Mouse (Mus musculus): ENCODE measurements around the gene Pga5. TPM values are rescaled to one million over a fixed set of nuclear protein-coding genes. Genes with fewer than 3 reads are reported as not detected.

Gene Pga5
- polyA plus RNA-seq, 1 experiment, result 0.04 TPM

DNA sequence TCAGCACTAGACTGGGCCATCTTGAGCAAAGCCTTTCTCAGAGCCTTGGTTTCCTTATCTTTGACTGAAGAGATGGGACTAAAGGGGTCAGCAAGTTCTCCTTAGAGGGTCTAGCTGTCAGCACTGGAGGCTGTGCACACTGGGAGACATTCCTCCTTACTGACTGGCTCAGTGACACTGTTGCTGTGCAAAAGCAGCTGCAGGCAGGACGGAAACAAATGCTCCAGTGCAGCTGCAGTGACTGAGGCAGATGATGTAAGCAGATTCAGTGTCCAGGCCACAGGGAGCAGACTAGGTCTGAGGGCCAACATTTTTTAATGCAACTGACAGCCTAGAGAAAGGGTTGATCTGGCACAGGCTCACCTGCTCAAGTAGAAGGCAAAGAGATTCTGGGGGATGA, 4.6 kb downstream of the Pga5 start:
- H3ac ChIP-seq (ENCODE audit: control insufficient read depth, insufficient read length), result no peak overlapping the region
- TF ChIP-seq SRF (IDR thresholded peaks at IDR 0.05; ENCODE audit: control insufficient read depth, insufficient read length, low read depth) (no peak), POLR2AphosphoS2 (IDR thresholded peaks at IDR 0.05; ENCODE audit: insufficient read length, low read depth) (no peak), MYOD1 (IDR thresholded peaks at IDR 0.05; ENCODE audit: control insufficient read depth in 1 of 3, insufficient read length in 2 of 3, low read depth in 2 of 3) (peak; percentile 29 to 94 (median 93)), TCF3 (IDR thresholded peaks at IDR 0.05; ENCODE audit: insufficient read length, low read depth) (peak; percentile 92), TCF12 (IDR thresholded peaks at IDR 0.05; ENCODE audit: insufficient read depth, poor library complexity, severe bottlenecking) (peak; percentile 68), REST (IDR thresholded peaks at IDR 0.05; ENCODE audit: insufficient read depth, insufficient read length) (no peak), MAX (IDR thresholded peaks at IDR 0.05; ENCODE audit: low read depth) (no peak), CEBPB (IDR thresholded peaks at IDR 0.05; ENCODE audit: insufficient read depth, poor library complexity, severe bottlenecking) (no peak), MYOG (IDR thresholded peaks at IDR 0.05; ENCODE audit: control insufficient read depth in 1 of 3, insufficient read depth in 1 of 3, insufficient read length in 2 of 3, low read depth in 2 of 3) (peak; percentile 76 to 97 (median 94))
- H3K27me3 ChIP-seq (ENCODE audit: control insufficient read depth, insufficient read depth, insufficient read length), result peaks cover 13% of the 10 kb centered on the region
- H3K4me2 ChIP-seq (ENCODE audit: low read depth), result peak overlapping the region; percentile 31
- H3K79me2 ChIP-seq (ENCODE audit: control insufficient read depth, insufficient read depth), result no peaks in the 10 kb centered on the region
- H3K4me3 ChIP-seq, result no peak overlapping the region
- no peaks in the 10 kb centered on the region for H3K36me3 ChIP-seq (ENCODE audit: control insufficient read depth, insufficient read depth)

DNA sequence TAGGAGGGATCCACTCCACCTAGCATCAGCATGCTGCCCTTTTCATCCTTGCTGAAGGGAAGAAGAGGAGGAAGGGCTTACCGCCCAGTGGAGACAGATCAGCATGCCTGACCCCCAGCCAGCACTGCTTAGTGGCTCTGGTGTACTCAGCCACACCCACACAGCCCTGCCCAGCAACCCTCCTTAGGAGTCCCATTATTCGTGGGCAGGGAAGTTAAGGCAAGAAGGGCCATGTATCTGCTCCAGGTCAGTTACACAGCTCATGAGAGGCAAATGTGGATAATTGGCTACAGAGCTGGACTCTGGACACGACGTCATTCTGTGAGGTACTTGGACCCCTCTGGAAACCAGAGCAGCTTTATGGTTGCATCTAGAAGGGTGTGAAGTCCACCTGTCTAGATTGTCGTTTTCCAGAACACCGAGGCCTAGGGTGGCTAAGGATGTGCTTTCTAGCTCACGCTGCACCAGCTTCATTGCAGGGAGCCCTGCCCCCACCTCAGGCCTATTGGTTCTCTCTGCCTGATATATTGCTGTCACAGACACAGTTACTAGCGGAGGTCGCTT, 5.9 kb downstream of the Pga5 start:
- H3K4me3 ChIP-seq, result no peak overlapping the region
- H3K79me2 ChIP-seq (ENCODE audit: control insufficient read depth, insufficient read depth), result no peaks in the 10 kb centered on the region
- peaks cover 13% of the 10 kb centered on the region for H3K27me3 ChIP-seq (ENCODE audit: control insufficient read depth, insufficient read depth, insufficient read length)
- no peaks in the 10 kb centered on the region for H3K36me3 ChIP-seq (ENCODE audit: control insufficient read depth, insufficient read depth)
- no peak overlapping the region for H3ac ChIP-seq (ENCODE audit: control insufficient read depth, insufficient read length)
- H3K4me2 ChIP-seq (ENCODE audit: low read depth), result no peak overlapping the region
- TF ChIP-seq TCF12 (IDR thresholded peaks at IDR 0.05; ENCODE audit: insufficient read depth, poor library complexity, severe bottlenecking) (no peak), SRF (IDR thresholded peaks at IDR 0.05; ENCODE audit: control insufficient read depth, insufficient read length, low read depth) (no peak), MAX (IDR thresholded peaks at IDR 0.05; ENCODE audit: low read depth) (no peak), POLR2A (IDR thresholded peaks at IDR 0.05; ENCODE audit: insufficient read length, low read depth) (no peak), POLR2AphosphoS2 (IDR thresholded peaks at IDR 0.05; ENCODE audit: insufficient read length, low read depth) (no peak), E2F4 (IDR thresholded peaks at IDR 0.05; ENCODE audit: insufficient read depth) (no peak), MYOD1 (IDR thresholded peaks at IDR 0.05; ENCODE audit: control insufficient read depth in 1 of 3, insufficient read length in 2 of 3, low read depth in 2 of 3) (no peak), CEBPB (IDR thresholded peaks at IDR 0.05; ENCODE audit: insufficient read depth, poor library complexity, severe bottlenecking) (no peak), TCF3 (IDR thresholded peaks at IDR 0.05; ENCODE audit: insufficient read length, low read depth) (no peak), REST (IDR thresholded peaks at IDR 0.05; ENCODE audit: insufficient read depth, insufficient read length) (no peak), MYOG (IDR thresholded peaks at IDR 0.05; ENCODE audit: control insufficient read depth in 1 of 3, insufficient read depth in 1 of 3, insufficient read length in 2 of 3, low read depth in 2 of 3) (no peak), USF1 (IDR thresholded peaks at IDR 0.05; ENCODE audit: low read depth) (no peak)

- Histone ChIP-seq H3K4me3 (no peak overlapping the region), H3K79me2 (ENCODE audit: control insufficient read depth, insufficient read depth) (no peaks in the 10 kb centered on the region), H3K4me2 (ENCODE audit: low read depth) (no peak overlapping the region), H3ac (ENCODE audit: control insufficient read depth, insufficient read length) (no peak overlapping the region), H3K27me3 (ENCODE audit: control insufficient read depth, insufficient read depth, insufficient read length) (peaks cover 13% of the 10 kb centered on the region), H3K36me3 (ENCODE audit: control insufficient read depth, insufficient read depth) (no peaks in the 10 kb centered on the region)
- TF ChIP-seq POLR2AphosphoS2 (IDR thresholded peaks at IDR 0.05; ENCODE audit: insufficient read length, low read depth) (no peak), TCF12 (IDR thresholded peaks at IDR 0.05; ENCODE audit: insufficient read depth, poor library complexity, severe bottlenecking) (no peak), POLR2A (IDR thresholded peaks at IDR 0.05; ENCODE audit: insufficient read length, low read depth) (no peak), MYOG (IDR thresholded peaks at IDR 0.05; ENCODE audit: control insufficient read depth in 1 of 3, insufficient read depth in 1 of 3, insufficient read length in 2 of 3, low read depth in 2 of 3) (no peak), REST (IDR thresholded peaks at IDR 0.05; ENCODE audit: insufficient read depth, insufficient read length) (no peak), MAX (IDR thresholded peaks at IDR 0.05; ENCODE audit: low read depth) (no peak), USF1 (IDR thresholded peaks at IDR 0.05; ENCODE audit: low read depth) (no peak), TCF3 (IDR thresholded peaks at IDR 0.05; ENCODE audit: insufficient read length, low read depth) (no peak), SRF (IDR thresholded peaks at IDR 0.05; ENCODE audit: control insufficient read depth, insufficient read length, low read depth) (no peak), CEBPB (IDR thresholded peaks at IDR 0.05; ENCODE audit: insufficient read depth, poor library complexity, severe bottlenecking) (no peak)
Observed at GRCm38 (mm10) chr19:10671319-10671718, 6.6 kb downstream of the Pga5 start.

- H3K4me2 ChIP-seq (ENCODE audit: low read depth), result no peak overlapping the region
- no peaks in the 10 kb centered on the region for H3K79me2 ChIP-seq (ENCODE audit: control insufficient read depth, insufficient read depth)
- H3K27me3 ChIP-seq (ENCODE audit: control insufficient read depth, insufficient read depth, insufficient read length), result peaks cover 13% of the 10 kb centered on the region
- H3ac ChIP-seq (ENCODE audit: control insufficient read depth, insufficient read length), result no peak overlapping the region
- H3K4me3 ChIP-seq, result no peak overlapping the region
- no peaks in the 10 kb centered on the region for H3K36me3 ChIP-seq (ENCODE audit: control insufficient read depth, insufficient read depth)
- TF ChIP-seq REST (IDR thresholded peaks at IDR 0.05; ENCODE audit: insufficient read depth, insufficient read length) (no peak), MYOD1 (IDR thresholded peaks at IDR 0.05; ENCODE audit: control insufficient read depth in 1 of 3, insufficient read length in 2 of 3, low read depth in 2 of 3) (no peak), POLR2AphosphoS2 (IDR thresholded peaks at IDR 0.05; ENCODE audit: insufficient read length, low read depth) (no peak), USF1 (IDR thresholded peaks at IDR 0.05; ENCODE audit: low read depth) (no peak), SRF (IDR thresholded peaks at IDR 0.05; ENCODE audit: control insufficient read depth, insufficient read length, low read depth) (no peak), MAX (IDR thresholded peaks at IDR 0.05; ENCODE audit: low read depth) (no peak), CEBPB (IDR thresholded peaks at IDR 0.05; ENCODE audit: insufficient read depth, poor library complexity, severe bottlenecking) (no peak), POLR2A (IDR thresholded peaks at IDR 0.05; ENCODE audit: insufficient read length, low read depth) (no peak), E2F4 (IDR thresholded peaks at IDR 0.05; ENCODE audit: insufficient read depth) (no peak), TCF12 (IDR thresholded peaks at IDR 0.05; ENCODE audit: insufficient read depth, poor library complexity, severe bottlenecking) (no peak), TCF3 (IDR thresholded peaks at IDR 0.05; ENCODE audit: insufficient read length, low read depth) (no peak)
Observed at GRCm38 (mm10) chr19:10665499-10665898, 12.4 kb downstream of the Pga5 start.
